Mouse (Mus musculus) hindbrain, embryonic 14.5 days (tissue): ENCODE measurements at regions not wholly inside any gene's neighbourhood (a gene's known extent, or its start where the extent isn't known, plus 50 kb on each side); places are given as distances from the start of the nearest gene placed in this dataset.

Experiments used
- ATAC-seq: fragments of 200-750 bp; cut with Nextera tagmentation; 2 replicates; pipeline ENCODE4 v1.8.0; 2017; ENCODE audit warnings: moderate number of reproducible peaks, mild to moderate bottlenecking, moderate TSS enrichment, moderate library complexity; ENCODE audit not compliant: low FRiP score
- DNase-seq: peaks from one replicate; pipeline ENCODE4 v3.0.0-alpha.2; 2015; ENCODE audit warnings: low spot score
- H3K27ac ChIP-seq: fragments of 300-500 bp; sonication (generic); 2 replicates; pipeline ENCODE4 v1.5.1; 2014; ENCODE audit warnings: mild to moderate bottlenecking, moderate library complexity
- H3K27me3 ChIP-seq: fragments of 300-500 bp; sonication (generic); 2 replicates; pipeline ENCODE4 v1.6.1; 2014; ENCODE audit warnings: mild to moderate bottlenecking, low read length, mixed read lengths; ENCODE audit not compliant: control insufficient read depth, insufficient read depth
- H3K36me3 ChIP-seq: fragments of 300-500 bp; sonication (generic); replicated peaks from 2 replicates; pipeline ENCODE4 v1.6.1; 2014; ENCODE audit not compliant: control insufficient read depth, insufficient read depth
- H3K4me1 ChIP-seq: fragments of 300-500 bp; sonication (generic); replicated peaks from 2 replicates; pipeline ENCODE4 v1.6.1; 2014; ENCODE audit warnings: antibody characterized with exemption, low read length, mixed read lengths; ENCODE audit not compliant: control insufficient read depth, insufficient read depth
- H3K4me2 ChIP-seq: fragments of 300-500 bp; sonication (generic); replicated peaks from 2 replicates; pipeline ENCODE4 v1.6.1; 2014; ENCODE audit warnings: mild to moderate bottlenecking, moderate library complexity
- H3K4me3 ChIP-seq: fragments of 300-500 bp; sonication (generic); replicated peaks from 2 replicates; pipeline ENCODE4 v1.5.1; 2014; ENCODE audit warnings: mild to moderate bottlenecking, low read length
- H3K9ac ChIP-seq: fragments of 300-500 bp; sonication (generic); 2 replicates; pipeline ENCODE4 v1.6.1; 2014
- H3K9me3 ChIP-seq: fragments of 300-500 bp; sonication (generic); 2 replicates; pipeline ENCODE4 v1.6.1; 2016; ENCODE audit warnings: low read length; ENCODE audit not compliant: control insufficient read depth
- WGBS: fragments of 180-500 bp; shearing (Covaris S2); extraction: QIAGEN DNeasy Blood & Tissue Kit; methylation state at CpG from one replicate; pipeline ENCODE4 v1.1.7; 2014; 5-methylcytosine and 5-hydroxymethylcytosine counted together

GRCm38 (mm10) chr4:142410596-142411573 is 171.7 kb upstream of the Kazn start:
- ATAC-seq = peak; percentile 67; the same call in 1 of the 2 replicates
- Histone ChIP-seq H3K9me3 (no peaks in the 10 kb centered on the region), H3K27me3 (no peaks in the 10 kb centered on the region), H3K27ac (peak overlapping the region; percentile 38; the same call in 1 of the 2 replicates), H3K4me1 (peaks cover 25% of the 10 kb centered on the region), H3K9ac (no peak overlapping the region), H3K36me3 (no peaks in the 10 kb centered on the region), H3K4me3 (no peak overlapping the region), H3K4me2 (no peak overlapping the region)
- 65% methylated on average over 26 of the region's 26 CpGs for WGBS
- peak; percentile 54 for DNase-seq

GRCm38 (mm10) chr4:142397858-142398257 is 158.7 kb upstream of the Kazn start:
- ATAC-seq (no peak), DNase-seq (no peak)
- 80% methylated on average over 7 of the region's 7 CpGs for WGBS

DNA sequence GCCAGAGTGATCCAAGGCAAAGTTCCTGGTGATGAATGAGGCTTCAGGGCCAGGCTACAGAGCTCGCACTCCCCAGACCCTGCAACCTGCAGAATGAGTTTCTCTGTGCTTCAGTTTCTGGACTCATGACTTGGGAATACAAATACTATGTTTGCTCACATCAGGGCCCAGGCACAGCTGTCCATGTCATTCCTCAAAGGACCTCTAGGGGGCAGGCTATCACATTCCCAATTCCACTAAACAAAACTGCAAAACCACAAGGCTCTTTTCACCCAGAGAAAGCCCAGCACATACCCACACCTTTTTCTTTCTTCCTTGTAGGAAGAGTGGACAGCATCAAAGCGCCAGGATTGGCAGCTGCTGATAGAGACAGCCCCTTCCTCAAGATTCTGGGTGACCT is 153.7 kb upstream of the Kazn start:
- Histone ChIP-seq H3K4me3 (no peak overlapping the region), H3K9me3 (no peaks in the 10 kb centered on the region), H3K4me2 (no peak overlapping the region), H3K27ac (no peak overlapping the region), H3K36me3 (no peaks in the 10 kb centered on the region), H3K4me1 (no peaks in the 10 kb centered on the region), H3K27me3 (no peaks in the 10 kb centered on the region), H3K9ac (no peak overlapping the region)
- WGBS = 48% methylated on average over 2 of the region's 2 CpGs
- ATAC-seq (no peak), DNase-seq (peak; percentile 72)

More at GRCm38 (mm10) chr4:142397858-142398257, 158.7 kb upstream of the Kazn start:
- Histone ChIP-seq H3K9ac (no peak overlapping the region), H3K4me1 (no peaks in the 10 kb centered on the region), H3K36me3 (no peaks in the 10 kb centered on the region), H3K27me3 (no peaks in the 10 kb centered on the region), H3K9me3 (peaks cover 5% of the 10 kb centered on the region; the same call in 1 of the 2 replicates), H3K4me3 (no peak overlapping the region), H3K27ac (no peak overlapping the region), H3K4me2 (no peak overlapping the region)

DNA sequence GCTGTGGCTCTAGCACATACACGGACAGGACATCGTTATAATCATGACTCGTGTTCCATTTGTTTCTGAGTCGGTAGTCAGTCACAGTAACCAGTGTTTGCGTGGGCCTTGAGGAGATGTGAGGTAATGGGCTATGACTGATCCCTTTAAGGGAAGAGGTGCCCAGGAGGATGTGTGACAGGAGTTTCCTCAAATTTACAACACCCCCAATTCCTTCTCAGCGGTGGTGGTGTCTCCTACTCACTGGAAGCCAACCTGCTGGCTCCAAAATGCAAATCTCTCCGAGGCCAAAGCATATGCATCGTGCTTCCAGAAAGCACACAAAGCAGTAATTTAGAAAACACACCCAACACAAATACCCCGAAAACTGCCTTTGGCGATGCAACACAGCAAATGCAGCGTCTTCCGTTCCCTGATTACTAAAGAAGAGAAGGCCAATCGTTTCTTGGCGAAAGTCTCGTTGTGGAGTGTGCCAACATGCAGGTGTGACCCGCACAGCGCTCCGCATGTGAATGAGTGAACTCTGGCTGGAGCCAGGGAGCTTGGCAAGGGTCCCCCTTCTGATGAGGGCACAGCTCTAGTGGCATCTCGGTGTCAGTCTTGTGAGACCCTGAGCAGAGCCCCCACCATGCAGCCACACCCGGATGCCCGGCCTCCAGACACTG is 151.5 kb upstream of the Kazn start:
- H3K9ac ChIP-seq = no peak overlapping the region
- no peak for DNase-seq
- H3K27ac ChIP-seq = no peak overlapping the region
- no peak for ATAC-seq
- 72% methylated on average over 21 of the region's 21 CpGs for WGBS
- H3K4me2 ChIP-seq = no peak overlapping the region
- no peak overlapping the region for H3K4me3 ChIP-seq
- no peaks in the 10 kb centered on the region for H3K36me3 ChIP-seq
- no peaks in the 10 kb centered on the region for H3K9me3 ChIP-seq
- H3K4me1 ChIP-seq = no peaks in the 10 kb centered on the region
- no peaks in the 10 kb centered on the region for H3K27me3 ChIP-seq

GRCm38 (mm10) chr4:142388476-142388875 is 149.3 kb upstream of the Kazn start:
- Histone ChIP-seq H3K9me3 (no peaks in the 10 kb centered on the region), H3K36me3 (no peaks in the 10 kb centered on the region), H3K4me2 (no peak overlapping the region), H3K9ac (no peak overlapping the region), H3K4me3 (no peak overlapping the region), H3K27ac (no peak overlapping the region), H3K4me1 (no peaks in the 10 kb centered on the region), H3K27me3 (no peaks in the 10 kb centered on the region)
- 71% methylated on average over 6 of the region's 6 CpGs for WGBS
- ATAC-seq = no peak
- no peak for DNase-seq

DNA sequence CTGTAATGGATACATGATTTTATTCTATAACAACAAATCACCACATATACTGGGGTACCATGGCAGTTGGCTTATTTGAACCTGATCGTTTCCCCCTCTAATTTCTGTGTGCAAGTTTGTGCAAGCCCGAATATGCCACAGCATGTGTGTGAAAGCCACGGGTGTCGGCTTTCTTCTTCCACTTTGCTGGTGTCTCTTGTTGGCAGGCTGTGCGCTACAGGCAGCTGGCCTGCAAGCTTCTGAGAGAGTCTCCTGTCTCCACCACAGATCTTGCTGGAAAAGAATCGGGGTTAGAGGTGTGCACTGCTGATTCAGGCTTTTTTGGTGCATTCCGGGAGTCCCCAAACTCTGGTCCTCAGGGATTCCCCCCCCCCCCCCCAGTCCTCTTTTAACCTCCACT is 142.0 kb upstream of the Kazn start:
- Histone ChIP-seq H3K36me3 (no peaks in the 10 kb centered on the region), H3K4me3 (no peak overlapping the region), H3K27ac (no peak overlapping the region), H3K4me1 (peaks cover 14% of the 10 kb centered on the region; the same call in 1 of the 2 replicates), H3K27me3 (no peaks in the 10 kb centered on the region), H3K4me2 (no peak overlapping the region), H3K9me3 (no peaks in the 10 kb centered on the region), H3K9ac (no peak overlapping the region)
- ATAC-seq = no peak
- 76% methylated on average over 7 of the region's 7 CpGs for WGBS
- no peak for DNase-seq

- Histone ChIP-seq H3K27ac (peak overlapping the region; percentile 44; the same call in 1 of the 2 replicates), H3K4me3 (no peak overlapping the region), H3K36me3 (no peaks in the 10 kb centered on the region), H3K9ac (no peak overlapping the region), H3K4me2 (no peak overlapping the region), H3K4me1 (peaks cover 14% of the 10 kb centered on the region; the same call in 1 of the 2 replicates), H3K27me3 (no peaks in the 10 kb centered on the region), H3K9me3 (no peaks in the 10 kb centered on the region)
- 16% methylated on average over 9 of the region's 9 CpGs for WGBS
- DNase-seq (no peak), ATAC-seq (no peak)
Measured at GRCm38 (mm10) chr4:142378452-142378851, 139.3 kb upstream of the Kazn start.

GRCm38 (mm10) chr4:142367774-142368173 is 128.6 kb upstream of the Kazn start:
- Histone ChIP-seq H3K27ac (no peak overlapping the region), H3K27me3 (no peaks in the 10 kb centered on the region), H3K4me3 (no peak overlapping the region), H3K9me3 (no peaks in the 10 kb centered on the region), H3K9ac (no peak overlapping the region), H3K36me3 (no peaks in the 10 kb centered on the region), H3K4me1 (no peaks in the 10 kb centered on the region), H3K4me2 (no peak overlapping the region)
- DNase-seq (no peak), ATAC-seq (no peak)
- 87% methylated on average over 3 of the region's 3 CpGs for WGBS

DNA sequence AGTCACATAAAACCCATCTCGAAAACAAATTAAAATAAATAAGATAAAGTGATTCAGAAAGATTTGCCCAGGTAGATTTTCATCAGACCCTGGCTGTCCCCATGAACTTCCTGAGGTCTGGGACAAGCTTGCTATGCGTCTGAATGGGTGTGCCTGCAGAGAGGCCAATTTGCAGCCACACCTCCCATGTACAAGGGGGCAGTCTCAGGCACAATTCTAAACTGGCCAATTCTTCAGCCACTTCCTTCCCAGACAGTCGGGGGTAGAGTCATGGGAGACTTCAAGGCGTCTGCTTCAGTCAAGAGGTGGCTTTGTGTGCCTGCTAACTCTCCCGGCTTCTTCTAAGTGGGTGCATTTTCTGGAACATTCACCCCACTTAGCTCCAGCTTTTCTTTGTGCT is 122.9 kb upstream of the Kazn start:
- WGBS = 67% methylated on average over 5 of the region's 5 CpGs

More for the DNA sequence above, 122.9 kb upstream of the Kazn start:
- no peak overlapping the region for H3K27ac ChIP-seq
- no peak for ATAC-seq
- H3K27me3 ChIP-seq = no peaks in the 10 kb centered on the region
- no peak overlapping the region for H3K4me2 ChIP-seq
- no peak overlapping the region for H3K9ac ChIP-seq
- no peaks in the 10 kb centered on the region for H3K36me3 ChIP-seq
- H3K4me1 ChIP-seq = peaks cover 12% of the 10 kb centered on the region
- no peak for DNase-seq
- H3K4me3 ChIP-seq = no peak overlapping the region
- H3K9me3 ChIP-seq = no peaks in the 10 kb centered on the region
